Mouse (Mus musculus) cerebellum, adult 2 months (tissue): ENCODE data around the gene Ddc. TPM values are rescaled to one million over a fixed set of nuclear protein-coding genes. Genes with fewer than 3 reads are reported as not detected.
A peak's percentile ranks its signal among the peaks of the same experiment; 100 is the strongest.

Experiments used
- DNase-seq, 2 experiments: peaks; one replicate each; pipeline ENCODE4 v3.0.0; 2021
- H3K27ac ChIP-seq: fragments of 200-500 bp; 2 replicates; pipeline ENCODE4 v1.5.1; 2012; ENCODE audit warnings: low read length, control low read depth, inconsistent platforms; ENCODE audit not compliant: insufficient read depth
- H3K27me3 ChIP-seq: fragments of 200-500 bp; 2 replicates; pipeline ENCODE4 v1.6.1; 2012; ENCODE audit warnings: inconsistent platforms, mild to moderate bottlenecking, low read length, moderate library complexity; ENCODE audit not compliant: control insufficient read depth, insufficient read depth
- H3K4me1 ChIP-seq: fragments of 200-500 bp; 2 replicates; pipeline ENCODE4 v1.6.1; 2011; ENCODE audit warnings: low read length; ENCODE audit not compliant: control insufficient read depth, insufficient read depth
- H3K4me3 ChIP-seq: fragments of 200-500 bp; replicated peaks from 2 replicates; pipeline ENCODE3; 2011; ENCODE audit warnings: mild to moderate bottlenecking, low read depth, low read length, control low read depth; ENCODE audit not compliant: insufficient read depth
- CTCF ChIP-seq: fragments of 200-500 bp; IDR thresholded peaks from 2 replicates; pipeline ENCODE4 v1.5.1; 2011; ENCODE audit warnings: low read depth, mild to moderate bottlenecking, control low read depth, low read length, moderate library complexity, borderline replicate concordance; ENCODE audit not compliant: insufficient read depth
- POLR2A ChIP-seq: fragments of 200-500 bp; IDR thresholded peaks from 2 replicates; pipeline ENCODE4 v1.6.1; 2011; ENCODE audit warnings: low read length, control low read depth, borderline replicate concordance; ENCODE audit not compliant: insufficient read depth
- WGBS: fragments of 180-500 bp; shearing (Covaris S2); methylation state at CpG from one replicate; pipeline ENCODE4 v1.1.7; 2018; 5-methylcytosine and 5-hydroxymethylcytosine counted together
- polyA plus RNA-seq: library from polyadenylated mRNA; depleted of rRNA; stranded (reverse); fragments of >200 nt; gene quantifications from 2 replicates; pipeline ENCODE4 v1.2.3, GENCODE M21; 2012

Ddc gene
- polyA plus RNA-seq, 1 experiment, result 13.1 TPM

DNA sequence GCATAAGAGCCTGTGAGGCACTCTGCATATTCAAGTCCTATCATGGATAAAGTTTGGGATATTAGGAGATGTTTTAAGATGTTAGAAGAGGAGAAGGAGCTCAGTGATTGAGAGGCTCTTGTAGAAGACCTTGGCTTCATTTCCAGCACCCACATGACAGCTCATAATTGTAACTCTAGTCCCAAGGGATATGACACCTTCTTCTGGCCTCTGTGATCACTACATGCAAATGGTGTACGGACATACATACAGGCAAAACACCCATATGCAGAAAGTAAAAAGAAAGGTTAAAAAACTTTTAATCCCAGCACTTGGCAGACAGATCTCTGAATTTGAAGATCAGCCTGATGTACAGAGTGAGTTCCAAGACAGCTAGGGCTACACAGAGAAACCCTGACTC, 99.3 kb downstream of the Ddc start:
- TF ChIP-seq POLR2A, result no peak
- TF ChIP-seq CTCF, result no peak

DNA sequence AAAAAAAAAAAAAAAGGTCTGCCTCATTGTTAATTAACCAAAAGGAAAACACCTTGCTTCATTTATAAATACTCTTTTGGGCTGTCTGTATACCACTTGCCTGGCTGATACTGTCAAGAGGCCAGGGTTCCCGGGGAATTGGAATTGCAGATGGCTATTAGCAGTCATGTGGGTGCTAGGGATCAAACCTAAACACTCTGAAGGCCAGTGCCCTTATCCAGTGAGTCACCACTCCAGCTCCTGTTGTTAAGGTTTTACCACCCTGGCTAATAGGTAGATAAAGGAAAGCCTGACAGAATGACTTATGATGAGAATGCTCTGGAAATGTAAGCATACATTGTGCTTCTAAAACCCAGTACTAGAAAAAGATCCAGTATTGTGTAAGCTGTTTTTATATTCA, 103.3 kb downstream of the Ddc start:
- Histone ChIP-seq H3K4me1 (no peaks in the 10 kb centered on the region), H3K4me3 (no peak overlapping the region), H3K27ac (no peak overlapping the region), H3K27me3 (no peaks in the 10 kb centered on the region; the same call in 1 of the 2 replicates)
- no peak for DNase-seq
- WGBS, result 87% methylated on average over 1 of the region's 1 CpGs
- TF ChIP-seq POLR2A, result no peak
- no peak for TF ChIP-seq CTCF

More for the DNA sequence above, 99.3 kb downstream of the Ddc start:
- no peaks in the 10 kb centered on the region; the same call in 1 of the 2 replicates for H3K27me3 ChIP-seq
- WGBS, result 100% methylated on average over 1 of the region's 1 CpGs
- no peak overlapping the region for H3K27ac ChIP-seq
- no peak for DNase-seq
- H3K4me3 ChIP-seq, result no peak overlapping the region
- no peaks in the 10 kb centered on the region for H3K4me1 ChIP-seq

DNA sequence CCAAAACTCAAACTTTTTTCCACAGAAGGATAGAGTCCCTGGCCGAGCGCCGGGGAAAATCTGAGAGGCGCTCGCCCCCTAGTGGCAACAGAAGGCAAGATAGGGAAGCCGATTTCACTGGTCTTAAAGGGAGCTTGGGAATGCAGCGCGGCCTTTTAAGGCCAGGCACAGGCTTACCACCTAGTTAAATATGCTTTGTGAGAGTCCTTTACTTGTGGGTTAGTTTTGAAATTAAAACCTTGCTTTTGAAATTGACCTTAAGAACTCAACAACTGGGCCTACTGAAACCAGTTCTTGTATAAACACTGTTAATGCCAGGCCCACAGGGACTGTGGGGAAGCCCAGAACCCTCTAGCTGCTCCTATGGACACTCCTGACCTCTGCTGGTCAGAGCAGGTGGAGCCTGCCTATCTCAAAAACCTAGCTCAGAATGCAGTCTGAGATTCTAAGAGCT, 109.4 kb downstream of the Ddc start:
- Histone ChIP-seq H3K4me1 (no peaks in the 10 kb centered on the region), H3K4me3 (no peak overlapping the region), H3K27me3 (no peaks in the 10 kb centered on the region), H3K27ac (no peak overlapping the region)
- TF ChIP-seq CTCF (peak; percentile 50), POLR2A (no peak)
- WGBS, result 1% methylated on average over 8 of the region's 8 CpGs
- peak; percentile 50 to 62 for DNase-seq

- no peak for DNase-seq
- no peak for TF ChIP-seq CTCF
- TF ChIP-seq POLR2A, result no peak
- no peaks in the 10 kb centered on the region for H3K27me3 ChIP-seq
Measured at GRCm38 (mm10) chr11:11785457-11785856, 112.5 kb downstream of the Ddc start.

GRCm38 (mm10) chr11:11781728-11782127, 116.2 kb downstream of the Ddc start:
- Histone ChIP-seq H3K4me3 (no peak overlapping the region), H3K27ac (no peak overlapping the region), H3K4me1 (no peaks in the 10 kb centered on the region), H3K27me3 (no peaks in the 10 kb centered on the region)
- 84% methylated on average over 8 of the region's 8 CpGs for WGBS
- DNase-seq, result no peak
- no peak for TF ChIP-seq POLR2A
- no peak for TF ChIP-seq CTCF

More at GRCm38 (mm10) chr11:11785457-11785856, 112.5 kb downstream of the Ddc start:
- H3K4me1 ChIP-seq, result no peaks in the 10 kb centered on the region
- 70% methylated on average over 6 of the region's 6 CpGs for WGBS
- no peak overlapping the region for H3K4me3 ChIP-seq
- no peak overlapping the region for H3K27ac ChIP-seq

DNA sequence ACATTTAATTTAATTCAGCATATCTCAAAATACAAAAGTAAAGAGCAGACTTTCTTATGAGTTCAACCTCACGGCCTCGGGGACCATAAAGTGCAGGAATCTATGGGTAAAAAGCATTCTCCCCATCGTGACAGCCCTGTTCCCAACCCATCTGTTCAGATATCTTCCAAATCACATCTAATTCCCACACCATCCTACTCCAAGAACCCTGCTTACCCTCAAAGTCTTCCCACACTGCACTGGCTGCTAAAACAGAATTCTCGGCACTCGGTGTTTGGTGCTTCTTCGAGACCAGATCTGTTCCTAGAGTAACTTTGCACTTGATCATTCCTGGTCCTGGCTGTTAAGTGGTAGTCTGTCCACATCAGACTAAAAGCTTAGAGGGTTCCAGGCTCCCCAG, 119.6 kb downstream of the Ddc start:
- no peak for TF ChIP-seq CTCF
- TF ChIP-seq POLR2A, result no peak
- no peak overlapping the region for H3K4me3 ChIP-seq
- no peak overlapping the region for H3K27ac ChIP-seq
- H3K4me1 ChIP-seq, result no peaks in the 10 kb centered on the region
- WGBS, result 92% methylated on average over 6 of the region's 6 CpGs
- H3K27me3 ChIP-seq, result no peaks in the 10 kb centered on the region
- DNase-seq, result no peak

DNA sequence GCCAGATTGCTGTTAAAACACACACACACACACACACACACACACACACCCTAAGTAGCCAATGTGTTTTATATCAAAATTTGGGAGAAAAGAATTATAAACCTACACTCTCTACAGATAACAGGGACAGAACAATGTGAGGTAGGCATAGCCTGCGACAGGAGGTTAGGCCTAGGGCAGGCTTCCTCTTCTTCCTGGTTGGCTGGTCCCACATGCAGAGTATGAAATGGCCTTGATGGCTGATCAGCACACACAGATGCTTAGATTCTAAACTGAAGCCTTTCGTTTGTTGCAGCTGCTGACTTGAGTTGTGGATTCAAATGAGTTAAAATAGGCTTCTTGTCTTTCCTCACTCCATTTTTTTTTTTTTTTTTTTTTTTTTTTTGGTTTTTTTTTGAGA, 120.1 kb downstream of the Ddc start:
- Histone ChIP-seq H3K4me3 (no peak overlapping the region), H3K4me1 (no peaks in the 10 kb centered on the region), H3K27me3 (no peaks in the 10 kb centered on the region), H3K27ac (no peak overlapping the region)
- no peak for TF ChIP-seq POLR2A
- TF ChIP-seq CTCF, result no peak
- 78% methylated on average over 2 of the region's 2 CpGs for WGBS
- DNase-seq, result no peak

DNA sequence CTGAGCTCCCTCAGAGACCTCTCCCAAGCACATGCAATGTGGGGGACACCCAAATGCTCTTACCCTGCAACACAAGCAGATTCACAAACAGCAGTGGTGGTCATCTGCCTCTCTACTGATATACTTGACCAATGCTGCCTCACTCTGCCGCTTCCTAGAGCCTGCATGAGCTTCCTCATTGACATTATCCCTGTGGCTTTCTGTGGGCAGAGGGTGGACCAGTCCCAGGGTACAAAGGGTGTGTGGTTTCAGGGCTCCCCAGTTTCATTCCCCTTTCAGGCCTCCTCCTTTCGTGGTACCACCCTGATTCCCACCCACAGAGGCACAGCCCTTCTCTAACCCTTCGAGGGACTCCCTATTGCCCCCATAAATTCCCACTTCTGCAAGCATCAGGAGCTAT, 120.7 kb downstream of the Ddc start:
- H3K4me1 ChIP-seq, result no peaks in the 10 kb centered on the region
- H3K27ac ChIP-seq, result no peak overlapping the region
- DNase-seq, result no peak
- H3K4me3 ChIP-seq, result no peak overlapping the region
- 71% methylated on average over 3 of the region's 3 CpGs for WGBS
- H3K27me3 ChIP-seq, result no peaks in the 10 kb centered on the region
- no peak for TF ChIP-seq POLR2A
- no peak for TF ChIP-seq CTCF
